Mouse (Mus musculus): Measurements from ENCODE around the gene Lhx2. TPM values are rescaled to one million over a fixed set of nuclear protein-coding genes. Genes with fewer than 3 reads are reported as not detected.

Lhx2 gene
- polyA plus RNA-seq, 1 experiment, result 0.08 TPM

GRCm38 (mm10) chr2:38410227-38410626 lies 71.1 kb downstream of the Lhx2 start:
- no peak overlapping the region for H3K27ac ChIP-seq (ENCODE audit: insufficient read depth, low read depth, low read length)
- H3K4me3 ChIP-seq (ENCODE audit: insufficient read depth, low read depth, low read length), result no peak overlapping the region
- no peaks in the 10 kb centered on the region for H3K36me3 ChIP-seq (ENCODE audit: control insufficient read depth, insufficient read depth, low read length)
- TF ChIP-seq CTCF (conservative IDR thresholded peaks at IDR 0.05; ENCODE audit: insufficient read depth, insufficient read length, low read depth, low read length) (no peak), POLR2A (IDR thresholded peaks at IDR 0.05; ENCODE audit: low read depth, low read length) (no peak)
- no peak for DNase-seq
- H3K27me3 ChIP-seq (replicated peaks; ENCODE audit: control insufficient read depth, insufficient read depth, low read length), result no peaks in the 10 kb centered on the region
- no peaks in the 10 kb centered on the region for H3K4me1 ChIP-seq (ENCODE audit: control insufficient read depth, insufficient read depth, low read length)
- 85% methylated on average over 6 of the region's 6 CpGs for WGBS

DNA sequence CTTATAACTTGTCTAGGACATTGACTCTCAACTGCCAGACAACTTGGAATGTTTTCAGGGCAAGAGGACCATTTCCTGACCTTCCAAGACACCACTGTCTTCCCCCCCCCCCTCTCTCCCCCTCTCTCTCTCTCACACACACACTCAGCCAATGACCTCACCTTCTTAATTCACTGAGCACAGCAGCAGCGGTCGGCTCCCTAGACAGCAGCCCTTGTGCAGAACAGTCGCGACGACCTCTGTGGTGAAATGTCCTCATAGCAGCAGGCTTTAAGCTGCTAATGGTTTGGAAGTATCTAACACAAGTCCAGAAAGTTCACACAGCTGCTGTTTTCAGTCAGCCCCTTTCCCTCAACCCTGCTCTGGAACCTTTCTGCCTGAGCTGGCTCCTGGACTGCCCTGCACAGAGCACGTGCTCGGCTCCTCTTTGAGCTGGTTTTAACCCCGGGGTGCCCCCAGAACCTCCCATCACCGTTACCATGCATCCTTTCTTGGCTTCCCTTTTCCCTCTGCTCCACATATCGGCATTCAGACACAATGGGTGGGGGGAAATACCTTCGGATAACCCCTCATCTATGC lies 73.6 kb downstream of the Lhx2 start:
- DNase-seq, result no peak
- Histone ChIP-seq H3K4me3 (ENCODE audit: insufficient read depth, low read depth, low read length) (no peak overlapping the region), H3K4me1 (ENCODE audit: control insufficient read depth, insufficient read depth, low read length) (no peaks in the 10 kb centered on the region), H3K27me3 (replicated peaks; ENCODE audit: control insufficient read depth, insufficient read depth, low read length) (no peaks in the 10 kb centered on the region), H3K36me3 (ENCODE audit: control insufficient read depth, insufficient read depth, low read length) (no peaks in the 10 kb centered on the region), H3K27ac (ENCODE audit: insufficient read depth, low read depth, low read length) (no peak overlapping the region)
- TF ChIP-seq POLR2A (IDR thresholded peaks at IDR 0.05; ENCODE audit: low read depth, low read length) (no peak), CTCF (conservative IDR thresholded peaks at IDR 0.05; ENCODE audit: insufficient read depth, insufficient read length, low read depth, low read length) (no peak)
- 30% methylated on average over 11 of the region's 11 CpGs for WGBS

- TF ChIP-seq POLR2A (IDR thresholded peaks at IDR 0.05; ENCODE audit: low read depth, low read length), result no peak
- 0 out of 2 replicates have a peak, but pooled peaks have one; percentile 13 for TF ChIP-seq CTCF (conservative IDR thresholded peaks at IDR 0.05; ENCODE audit: insufficient read depth, insufficient read length, low read depth, low read length)
- H3K4me1 ChIP-seq (ENCODE audit: control insufficient read depth, insufficient read depth, low read length), result no peaks in the 10 kb centered on the region
- no peak overlapping the region for H3K27ac ChIP-seq (ENCODE audit: insufficient read depth, low read depth, low read length)
- no peaks in the 10 kb centered on the region for H3K36me3 ChIP-seq (ENCODE audit: control insufficient read depth, insufficient read depth, low read length)
- WGBS, result 15% methylated on average over 4 of the region's 4 CpGs
- peak; percentile 40 for DNase-seq
- H3K4me3 ChIP-seq (ENCODE audit: insufficient read depth, low read depth, low read length), result no peak overlapping the region
- no peaks in the 10 kb centered on the region for H3K27me3 ChIP-seq (replicated peaks; ENCODE audit: control insufficient read depth, insufficient read depth, low read length)
Observed at GRCm38 (mm10) chr2:38417970-38418369, 78.9 kb downstream of the Lhx2 start.

Other genes with a start within 250 kb of the Lhx2 start
- gene Dennd1a, start 51.9 kb upstream of the Lhx2 start, polyA plus RNA-seq (2012; rRNA removed), result 36.2 and 37.7 TPM in 2 replicates
- 15.0 and 18.6 TPM in 2 replicates for gene Nek6, start 172.4 kb downstream of the Lhx2 start, polyA plus RNA-seq (2012; rRNA removed)